Mouse (Mus musculus): ENCODE measurements around the gene Timm23.
A peak's percentile ranks its signal among the peaks of the same experiment; 100 is the strongest.
"Not testable (repeated sequence)": the region's sequence is repeated elsewhere in the genome, so short reads cannot be mapped to it uniquely, and the experiment has no call there.

Timm23 gene

DNA sequence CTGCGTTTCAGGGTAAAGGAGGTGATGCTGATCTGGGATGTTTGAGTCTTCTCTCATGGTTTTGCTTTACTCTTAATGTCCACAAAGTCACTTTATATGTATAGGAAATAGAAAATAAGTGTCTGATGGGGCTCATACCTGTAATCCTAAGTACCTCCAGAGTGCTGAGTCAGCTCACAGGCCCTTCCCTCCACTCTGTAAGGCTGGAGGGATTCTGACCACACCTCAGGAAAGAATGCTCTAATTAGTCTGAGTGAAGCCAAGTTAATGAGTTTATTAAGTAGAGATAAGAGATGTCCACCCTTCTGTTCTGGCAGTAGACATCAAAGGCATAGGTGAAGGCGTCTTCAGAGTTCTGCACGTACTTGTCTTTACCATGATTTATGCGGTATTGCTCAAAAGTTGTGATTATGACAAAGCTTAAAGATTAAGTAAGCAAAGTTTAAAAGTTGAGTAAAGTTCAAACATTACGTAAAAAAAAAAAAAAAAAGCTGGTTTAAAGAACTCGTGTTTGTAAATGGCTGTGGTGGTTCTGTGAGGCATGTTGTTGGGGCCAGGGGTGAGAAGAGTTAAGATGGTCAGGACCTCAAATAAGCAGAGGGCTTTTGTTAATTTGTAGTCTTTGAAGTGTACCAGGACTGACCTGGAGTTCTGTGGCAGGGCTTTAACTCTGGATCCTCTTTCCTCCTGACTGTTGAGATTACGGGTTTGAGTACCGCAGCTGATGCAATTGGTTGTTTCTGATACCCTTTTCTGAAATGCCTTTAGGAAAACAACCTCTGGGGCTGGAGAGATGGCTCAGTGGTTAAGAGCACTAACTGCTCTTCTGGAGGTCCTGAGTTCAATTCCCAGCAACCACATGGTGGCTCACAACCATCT is 37.3 kb downstream of the Timm23 start:
- no peak for DNase-seq (ENCODE audit: low read depth)

DNA sequence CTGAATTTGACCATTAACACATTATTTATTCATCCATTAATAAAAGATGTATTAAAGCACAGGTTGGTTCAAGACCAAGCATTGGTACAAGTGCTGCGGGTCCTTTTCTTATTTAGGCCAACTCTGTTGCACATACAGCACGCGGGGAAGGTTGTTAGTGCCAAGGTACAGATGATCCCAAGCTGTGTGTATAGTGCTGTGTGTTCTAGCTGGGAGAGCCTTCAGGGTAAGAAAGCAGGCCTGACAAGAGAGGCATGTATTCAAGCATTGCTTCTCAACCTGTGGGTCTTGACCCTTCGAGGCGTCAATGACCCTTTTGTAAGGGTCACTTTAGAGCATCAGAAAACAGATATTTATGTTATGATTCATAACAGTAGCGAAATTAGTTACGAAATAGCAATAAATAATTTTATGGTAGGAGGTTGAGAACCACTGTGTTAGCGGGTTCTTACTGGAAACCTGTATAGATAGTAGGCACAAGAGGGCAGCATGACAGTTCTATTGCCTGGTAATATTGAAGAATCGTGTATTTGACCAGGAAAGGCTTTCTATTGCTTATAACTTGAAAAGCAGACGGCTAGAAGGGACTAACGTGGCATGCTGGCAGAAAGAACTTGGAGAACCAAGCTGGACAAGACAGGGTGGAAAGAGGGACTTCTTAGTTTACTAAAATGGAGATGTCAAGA is 38.4 kb downstream of the Timm23 start:
- no peak for DNase-seq (ENCODE audit: low read depth)

DNA sequence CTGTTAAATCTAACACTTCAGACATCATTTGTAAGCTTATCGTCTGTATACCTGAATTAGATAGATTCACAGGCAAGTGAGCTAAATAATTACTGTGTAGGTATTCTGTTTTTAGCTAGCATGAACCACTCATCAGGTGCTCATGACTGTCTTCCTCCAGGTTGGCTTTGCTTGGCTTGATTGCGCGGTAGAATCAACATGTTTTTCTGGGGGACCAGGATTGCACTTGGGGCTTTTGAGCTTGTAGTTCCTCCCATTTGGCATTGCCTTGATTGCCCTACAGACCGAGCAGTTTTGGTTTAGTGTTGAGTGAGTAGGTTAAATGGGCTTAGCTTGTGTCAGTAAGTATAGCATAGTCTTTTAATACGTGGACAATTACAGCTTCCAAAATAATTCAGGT is 39.5 kb downstream of the Timm23 start:
- DNase-seq (ENCODE audit: low read depth): no peak

DNA sequence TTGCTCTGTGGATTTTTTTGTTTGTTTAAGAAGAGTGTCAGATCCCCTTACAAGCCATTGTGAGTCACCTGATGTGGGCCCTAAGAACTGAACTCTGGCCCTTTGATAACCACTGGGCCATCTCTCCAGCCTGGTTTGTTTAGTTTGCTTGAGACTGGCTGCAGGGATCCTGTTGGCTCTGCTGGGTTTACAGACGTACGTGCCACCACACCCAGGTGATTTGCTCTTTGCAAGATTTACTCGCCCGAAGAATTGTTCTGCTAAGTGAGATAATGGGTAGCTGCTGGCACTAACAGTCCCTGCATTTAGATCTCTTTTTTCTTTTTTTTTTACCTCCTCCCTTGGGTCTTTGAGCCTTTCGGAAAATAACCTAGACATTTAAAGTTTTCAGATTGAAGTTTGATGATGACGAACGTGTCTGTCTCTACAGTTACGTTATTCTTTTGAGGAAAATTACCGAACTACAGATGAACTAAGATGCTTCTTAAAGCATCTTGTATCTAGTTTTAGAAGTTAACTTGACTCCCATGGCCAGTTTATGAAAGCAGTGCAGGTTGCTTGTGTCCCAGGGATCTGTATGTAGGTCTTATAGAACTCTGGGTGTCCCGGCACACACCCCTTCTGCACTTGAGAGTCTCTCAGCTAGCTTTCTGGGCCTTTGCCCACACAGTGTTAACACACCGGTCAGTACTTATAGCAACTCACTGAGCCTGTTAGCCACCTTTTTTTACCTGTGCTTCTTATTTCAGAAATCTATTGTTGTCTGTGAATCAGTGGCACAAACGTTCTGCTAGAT is 40.4 kb downstream of the Timm23 start:
- DNase-seq (ENCODE audit: low read depth): no peak

DNA sequence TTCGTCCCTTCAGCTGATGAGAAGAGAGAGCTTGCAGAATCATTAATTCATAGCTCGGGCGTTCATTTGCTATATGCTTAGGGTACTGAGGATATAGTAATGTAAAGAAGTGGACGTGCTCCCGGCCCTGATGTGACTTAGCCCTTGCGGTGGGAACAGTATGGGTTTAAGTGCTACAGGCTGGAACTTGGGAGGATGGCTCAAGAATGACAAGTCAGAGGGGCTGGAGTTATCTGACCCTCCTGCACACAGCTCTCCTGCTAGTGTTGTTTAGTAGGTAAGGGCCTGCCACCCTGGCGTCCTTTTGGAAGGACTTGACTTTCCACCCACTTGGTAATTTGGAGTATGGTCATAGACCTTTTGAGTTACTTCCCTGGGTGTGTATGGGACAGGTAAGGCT is 41.1 kb downstream of the Timm23 start:
- DNase-seq (ENCODE audit: low read depth): no peak

DNA sequence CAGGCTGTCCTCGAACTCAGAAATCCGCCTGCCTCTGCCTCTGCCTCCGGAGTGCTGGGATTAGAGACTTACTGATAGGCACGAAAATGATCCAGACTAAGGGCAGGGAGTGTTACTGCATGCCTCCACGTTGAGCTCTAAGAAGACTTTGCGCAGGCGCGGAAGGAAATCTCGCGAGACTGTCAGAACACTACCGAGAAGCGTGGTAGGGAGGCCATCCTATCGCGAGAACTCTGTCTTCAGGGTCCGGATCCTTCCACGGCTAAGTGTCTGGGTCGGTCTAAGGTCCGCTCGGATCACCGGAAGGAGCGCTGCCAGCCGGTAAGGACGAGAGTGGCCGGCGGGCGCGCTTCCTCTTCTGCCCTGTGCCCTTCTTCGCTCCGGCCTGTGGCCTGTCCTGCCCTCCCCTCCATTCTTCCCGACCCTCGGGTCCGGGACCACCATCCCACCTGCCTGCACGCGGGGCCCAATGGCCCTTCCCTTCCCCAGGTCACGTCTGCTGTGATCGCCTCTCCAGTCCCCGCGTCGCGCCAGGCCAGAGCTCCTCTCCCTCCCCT is 41.9 kb downstream of the Timm23 start, which contains the start of gene Ncoa4:
Gene Ncoa4 (plus strand): TSS at position 176 of the 557 bp plus-strand sequence.
- DNase-seq (ENCODE audit: low read depth): peak; percentile 98

DNA sequence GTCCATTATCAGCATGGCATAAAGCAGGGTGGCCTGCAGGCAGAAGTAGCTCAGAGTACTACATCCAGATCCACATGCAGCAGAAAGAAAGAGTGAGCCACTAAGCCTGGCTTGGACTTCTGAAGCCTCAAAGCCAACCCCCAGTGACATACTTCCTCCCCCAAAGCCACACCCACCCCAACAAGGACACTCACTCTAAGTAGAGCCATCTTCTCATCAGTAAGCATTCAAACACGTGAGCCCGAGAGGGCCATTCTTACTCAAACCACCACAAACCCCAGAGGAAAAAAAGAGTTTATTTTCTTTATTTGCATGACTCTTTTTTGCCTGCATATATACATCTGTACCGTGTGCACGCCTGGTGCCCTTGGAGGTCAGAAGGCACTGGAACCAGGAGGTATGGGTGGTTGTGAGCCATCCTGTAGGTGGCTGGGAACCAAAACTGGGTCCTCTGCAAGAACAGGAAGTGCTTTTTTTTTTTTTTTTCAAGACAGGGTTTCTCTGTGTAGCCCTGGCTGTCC is 42.5 kb downstream of the Timm23 start:
- DNase-seq (ENCODE audit: low read depth): peak; percentile 8

DNA sequence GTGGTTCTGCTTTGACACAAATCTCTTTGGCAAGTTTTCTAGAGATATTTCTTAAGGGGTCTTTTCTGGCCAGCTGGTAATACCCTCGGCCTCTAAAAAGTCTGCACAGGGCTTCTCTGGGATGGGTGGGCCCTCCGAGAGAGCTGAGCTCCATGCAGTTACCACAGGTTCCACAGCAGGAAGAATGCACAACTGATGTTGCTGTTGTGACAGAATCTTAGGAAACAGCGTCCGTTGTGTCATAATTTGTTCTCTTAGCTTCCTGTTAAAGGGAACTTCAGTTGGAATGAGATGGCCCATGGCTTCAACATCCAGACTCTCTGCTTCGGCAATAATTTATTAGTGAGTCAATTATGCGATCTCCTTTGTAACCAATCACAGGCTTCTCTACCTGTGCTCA is 46.9 kb downstream of the Timm23 start:
- no peak for DNase-seq (ENCODE audit: low read depth)

DNA sequence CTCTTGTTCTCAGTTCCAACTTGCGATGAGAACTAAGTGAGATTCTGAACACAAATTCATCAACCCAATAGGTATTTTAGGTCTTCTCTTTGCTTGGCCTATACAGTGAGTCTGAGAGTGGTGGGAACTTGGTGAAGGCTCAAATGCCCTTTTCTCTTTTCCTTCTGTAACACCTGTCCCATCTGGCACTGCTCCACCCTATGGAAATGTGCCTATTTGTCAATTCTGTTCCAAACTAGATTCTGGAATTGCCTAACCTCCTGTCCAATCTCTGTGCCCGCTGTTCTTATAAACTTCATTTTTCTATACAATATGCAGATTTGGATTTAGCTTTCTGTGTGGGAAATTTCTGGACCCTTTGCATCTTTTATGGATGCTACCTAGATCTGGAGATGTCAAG is 48.5 kb downstream of the Timm23 start:
- no peak for DNase-seq (ENCODE audit: low read depth)

DNA sequence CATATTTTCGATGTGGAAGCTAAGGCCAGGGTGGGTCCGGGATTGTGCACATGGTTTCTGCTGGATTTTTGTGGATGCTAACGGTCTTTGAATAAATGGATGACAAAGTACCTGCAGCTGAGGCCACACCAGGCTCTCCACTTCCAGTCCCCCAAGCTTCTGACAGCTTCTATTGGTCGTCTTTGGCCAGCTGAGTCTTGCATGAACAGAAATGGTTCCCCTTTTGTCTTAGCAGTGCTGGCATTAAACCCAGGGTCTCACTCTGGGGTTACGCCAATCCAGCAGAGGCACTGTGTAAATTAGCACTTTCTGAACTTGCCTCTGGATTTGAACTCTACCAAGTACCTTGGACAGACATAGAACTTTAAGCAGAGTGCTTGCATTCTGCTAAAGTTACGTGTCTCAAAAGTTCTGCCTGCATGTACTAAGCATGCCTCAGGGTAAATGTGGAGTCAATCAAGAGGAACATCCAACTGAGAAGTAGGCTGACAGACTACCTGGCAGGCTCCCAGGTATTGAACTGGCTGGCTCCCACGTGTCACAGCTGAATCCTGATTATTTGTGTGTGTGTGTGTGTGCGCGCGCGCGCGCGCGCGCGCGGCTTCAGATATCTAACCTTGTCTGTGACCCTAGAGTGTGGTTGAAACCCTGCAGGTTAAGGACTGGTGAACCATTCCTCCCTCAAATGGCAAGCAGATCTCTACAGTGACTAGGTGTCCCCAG is 49.3 kb downstream of the Timm23 start:
- no peak for DNase-seq (ENCODE audit: low read depth)

DNA sequence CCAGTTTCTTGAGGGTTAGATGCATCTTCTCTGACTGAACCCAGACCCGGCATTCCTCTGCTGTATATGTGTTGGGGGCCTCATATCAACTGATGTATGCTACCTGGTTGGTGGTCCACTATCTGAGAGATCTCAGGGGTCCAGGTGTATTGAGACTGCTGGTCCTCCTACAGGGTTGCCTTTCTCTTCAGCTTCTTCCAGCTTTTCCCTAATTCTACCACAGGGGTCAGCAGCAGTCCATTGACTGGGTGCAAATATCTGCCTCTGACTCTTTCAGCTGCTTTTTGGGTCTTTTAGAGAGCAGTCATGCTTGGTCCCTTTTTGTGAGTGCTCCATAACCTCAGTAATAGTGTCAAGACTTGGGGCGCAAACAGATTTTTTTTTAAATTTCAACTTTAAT is 50.8 kb downstream of the Timm23 start:
- no peak for DNase-seq (ENCODE audit: low read depth)

DNA sequence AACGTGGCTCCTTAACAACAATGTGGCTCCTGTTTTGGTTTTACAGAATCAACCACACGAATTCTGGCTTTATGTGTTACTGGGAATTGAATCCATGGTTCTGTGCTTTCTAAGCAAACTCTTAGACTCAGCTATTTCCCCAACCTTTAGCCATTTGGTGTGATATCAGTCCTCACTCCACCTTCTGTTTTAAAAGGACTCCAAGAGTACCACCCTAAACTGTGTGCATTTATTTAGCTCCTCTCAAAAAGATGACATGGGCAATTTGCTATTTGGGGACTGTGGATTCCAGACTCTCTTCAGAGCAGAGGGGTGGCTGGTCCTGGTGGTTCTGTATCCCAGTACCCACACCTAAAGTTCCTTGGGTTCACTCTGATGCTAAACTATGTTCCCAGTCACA is 55.1 kb downstream of the Timm23 start:
- no peak for DNase-seq (ENCODE audit: low read depth)

DNA sequence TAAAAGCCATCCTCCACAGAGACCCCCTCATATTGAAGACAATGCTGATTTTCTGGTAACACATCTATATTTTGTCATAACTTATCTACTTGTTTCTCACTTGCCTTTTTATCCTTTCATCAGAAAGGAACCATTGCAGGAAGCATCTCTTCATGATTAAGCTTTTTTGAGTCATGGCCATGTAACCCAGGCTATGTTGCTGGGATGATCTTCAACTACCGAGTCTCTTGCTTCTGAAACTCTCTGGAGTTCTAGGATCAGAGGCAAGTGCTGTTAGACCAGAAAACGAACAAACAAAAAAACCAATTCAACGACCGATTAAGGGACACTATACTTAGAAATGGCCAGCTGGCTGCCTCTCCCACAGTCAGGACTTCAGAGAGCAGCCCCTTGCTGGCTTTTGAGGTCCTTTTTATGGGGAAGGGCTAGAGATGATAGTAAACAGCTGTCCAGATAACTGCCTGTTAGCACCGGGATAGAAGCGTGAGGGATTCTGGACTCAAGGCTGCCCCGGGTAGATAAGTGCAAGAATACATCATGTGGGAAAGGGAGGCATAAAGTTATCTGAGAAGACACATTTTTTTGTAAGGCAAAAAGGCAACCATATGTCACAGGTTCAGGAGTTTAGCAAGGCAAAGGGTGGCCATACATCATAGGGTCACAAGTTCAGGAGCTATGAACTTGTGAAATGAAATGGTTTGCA is 55.7 kb downstream of the Timm23 start:
- DNase-seq (ENCODE audit: low read depth): no peak

DNA sequence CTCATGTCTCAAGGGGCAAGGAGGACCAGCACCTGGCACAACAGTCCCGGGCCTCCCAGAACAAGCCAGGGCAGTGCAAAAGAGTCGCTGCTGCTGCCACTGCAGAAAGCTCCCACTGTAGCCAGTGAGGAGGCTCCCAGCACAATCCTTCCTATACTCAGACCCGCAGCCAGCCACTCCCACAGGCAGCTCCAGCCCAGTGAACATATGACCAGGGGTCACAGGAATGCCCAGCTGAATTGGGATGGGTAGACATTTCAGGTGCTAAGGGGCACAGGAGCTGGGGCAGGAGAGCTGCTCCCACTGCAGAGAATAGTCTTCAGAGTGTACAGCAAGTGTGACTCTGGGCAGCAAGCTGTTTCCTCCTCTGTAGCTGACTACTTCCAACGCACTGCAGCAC is 56.3 kb downstream of the Timm23 start:
- no peak for DNase-seq (ENCODE audit: low read depth)

DNA sequence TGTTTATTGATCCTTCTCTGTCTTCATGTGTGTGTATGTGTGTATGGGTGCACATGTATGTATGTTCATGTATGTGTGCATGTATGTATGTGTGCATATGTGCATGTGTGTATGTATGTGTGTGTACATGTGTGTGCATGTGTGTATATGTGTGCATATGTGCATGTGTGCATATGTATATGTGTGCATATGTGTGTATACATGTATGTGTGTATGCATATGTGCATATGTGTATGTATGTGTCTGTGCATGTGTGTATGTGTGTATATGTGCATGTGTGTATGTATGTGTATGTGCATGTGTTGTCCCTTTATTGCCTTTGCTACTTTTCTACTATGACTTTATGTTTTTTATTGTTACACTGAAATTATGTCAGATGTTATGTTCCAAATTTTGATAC is 57.0 kb downstream of the Timm23 start:
- DNase-seq (ENCODE audit: low read depth): no peak

DNA sequence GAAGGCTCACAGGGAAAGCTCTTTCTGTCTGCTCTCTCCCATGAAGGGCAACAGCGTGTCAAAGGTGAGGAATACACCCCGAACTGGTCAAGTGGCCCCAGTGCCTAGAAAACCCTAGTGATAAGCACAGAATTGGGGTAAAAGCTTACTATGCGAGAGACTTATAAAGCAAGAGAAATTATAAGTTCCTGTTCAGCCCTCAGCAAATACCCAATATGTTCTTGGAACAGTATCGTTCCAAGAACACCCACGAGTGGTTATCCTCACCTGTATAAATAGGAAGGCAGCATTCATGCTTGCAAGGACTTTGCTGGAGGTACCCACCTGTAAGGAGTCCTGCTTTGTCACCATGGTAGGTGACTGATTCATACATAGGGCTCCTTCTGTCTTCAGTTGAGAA is 60.0 kb downstream of the Timm23 start, which contains the start of gene Msmb:
Gene Msmb (plus strand): TSS at position 301 of the 400 bp plus-strand sequence.
- DNase-seq (ENCODE audit: low read depth): no peak

DNA sequence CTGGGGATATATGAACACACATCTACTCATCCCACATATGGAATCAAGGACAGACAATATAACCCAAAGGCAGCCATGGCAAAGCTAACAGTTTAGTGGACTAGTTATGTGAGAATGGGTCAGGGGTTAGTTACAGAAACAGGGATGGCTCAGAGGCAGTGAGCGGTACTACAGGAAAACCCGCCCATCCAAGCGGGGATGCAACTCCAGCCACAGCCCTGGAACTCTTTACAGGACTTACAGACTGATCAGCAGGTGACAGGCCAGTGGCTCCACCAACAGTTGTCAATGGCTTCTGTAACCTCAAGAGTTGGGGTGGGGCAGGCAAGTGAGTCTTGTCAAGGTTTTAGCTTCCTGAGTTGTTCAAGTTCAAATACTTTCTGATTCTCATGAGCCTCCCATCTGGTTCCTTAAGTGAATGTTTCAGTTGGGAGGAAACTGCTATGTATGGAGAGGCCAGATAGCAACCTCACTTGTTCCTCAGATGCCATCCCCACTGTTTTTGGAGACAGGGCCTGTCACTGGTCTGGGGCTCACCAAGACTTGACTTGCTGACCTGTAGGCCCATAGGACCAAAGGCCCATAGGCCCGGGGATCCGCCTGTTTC is 61.2 kb downstream of the Timm23 start:
- DNase-seq (ENCODE audit: low read depth): no peak

DNA sequence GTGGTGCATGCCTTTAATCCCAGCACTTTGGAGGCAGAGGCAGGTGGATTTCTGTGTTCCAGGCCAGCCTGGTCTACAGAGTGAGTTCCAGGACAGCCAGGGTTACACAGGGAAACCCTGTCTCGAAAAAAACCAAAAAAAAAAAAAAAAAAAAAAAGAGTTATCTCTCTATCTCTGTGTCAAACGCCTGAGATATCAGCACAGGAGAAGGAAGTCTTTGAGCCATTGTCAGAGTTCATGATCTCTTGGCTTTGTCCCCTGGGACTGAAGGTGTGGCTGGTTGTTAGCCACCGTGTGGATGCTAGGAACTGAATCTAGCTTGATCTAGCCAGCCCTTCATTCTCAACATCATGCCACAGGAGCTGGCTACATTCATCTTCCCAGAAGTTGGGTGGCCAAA is 65.2 kb downstream of the Timm23 start:
- DNase-seq (ENCODE audit: low read depth): not testable (repeated sequence)

DNA sequence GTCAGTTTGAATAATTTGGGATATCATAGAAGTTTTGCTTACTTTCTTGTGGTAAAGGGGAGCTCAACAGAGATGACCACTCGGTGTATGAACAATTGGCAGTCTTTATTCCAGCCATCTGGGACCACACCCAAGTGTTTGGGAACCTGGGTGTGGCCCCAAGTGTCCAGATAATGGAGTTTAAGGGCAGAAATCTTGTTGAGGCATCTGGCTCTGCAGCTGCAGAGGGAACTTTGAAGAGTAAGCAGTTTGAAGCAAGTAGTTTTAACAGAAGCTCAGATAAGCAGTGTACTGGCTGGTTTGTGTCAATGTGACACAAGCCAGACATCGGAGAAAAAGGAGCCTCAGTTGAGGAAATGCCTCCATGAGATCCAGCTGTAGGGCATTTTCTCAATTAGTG is 67.4 kb downstream of the Timm23 start:
- DNase-seq (ENCODE audit: low read depth): no peak

DNA sequence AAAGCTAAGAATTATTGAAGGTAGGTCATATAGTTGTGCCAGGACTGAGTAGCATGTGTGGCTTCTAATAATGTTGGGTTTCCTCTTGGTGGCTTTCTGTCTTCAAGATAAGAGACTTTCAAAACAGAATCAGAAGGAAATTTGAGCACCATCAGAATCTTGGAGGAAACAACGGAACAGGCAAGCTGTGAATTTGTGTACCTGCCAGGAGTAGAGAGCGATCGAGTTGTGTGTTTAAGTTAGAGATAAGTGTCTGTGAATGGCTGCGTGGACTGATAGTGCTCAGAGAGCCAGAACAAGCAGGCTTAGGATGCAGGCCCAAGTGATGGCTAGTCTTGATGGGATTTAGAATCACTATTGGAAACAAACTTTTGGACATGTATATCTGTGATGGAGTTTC is 69.9 kb downstream of the Timm23 start:
- no peak for DNase-seq (ENCODE audit: low read depth)
